Mouse (Mus musculus) yolk sac, embryonic 10.5 days (tissue): ENCODE measurements around the gene Cdh4.

ENCODE experiments used
- DNase-seq: peaks from one replicate; pipeline ENCODE4 v3.0.0-alpha.2; 2017; ENCODE audit warnings: low spot score

The Cdh4 gene

GRCm38 (mm10) chr2:179538535-179538934 lies 96.3 kb downstream of the Cdh4 start:
- no peak for DNase-seq

- DNase-seq = no peak
These were observed 97.5 kb downstream of the Cdh4 start for GRCm38 (mm10) chr2:179539532-179540245.

DNA sequence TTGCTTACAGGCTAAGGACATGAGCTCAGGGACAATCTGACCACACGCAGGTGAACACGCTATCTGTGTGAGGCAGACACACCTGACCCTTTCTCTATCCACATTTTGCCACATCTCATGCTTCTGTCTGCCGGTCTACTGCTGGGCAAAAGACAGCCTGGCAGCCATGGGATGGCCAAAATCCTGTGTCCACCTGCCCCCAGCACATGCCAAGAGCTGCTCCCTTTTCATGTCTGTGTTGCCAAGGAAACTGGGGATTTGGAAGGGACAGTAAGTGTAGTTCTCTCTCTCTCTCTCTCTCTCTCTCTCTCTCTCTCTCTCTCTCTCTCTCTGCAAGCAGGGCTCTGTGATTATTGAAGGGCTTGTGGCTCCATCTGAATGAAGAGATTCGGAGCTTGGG lies 98.9 kb downstream of the Cdh4 start:
- DNase-seq = no peak

DNA sequence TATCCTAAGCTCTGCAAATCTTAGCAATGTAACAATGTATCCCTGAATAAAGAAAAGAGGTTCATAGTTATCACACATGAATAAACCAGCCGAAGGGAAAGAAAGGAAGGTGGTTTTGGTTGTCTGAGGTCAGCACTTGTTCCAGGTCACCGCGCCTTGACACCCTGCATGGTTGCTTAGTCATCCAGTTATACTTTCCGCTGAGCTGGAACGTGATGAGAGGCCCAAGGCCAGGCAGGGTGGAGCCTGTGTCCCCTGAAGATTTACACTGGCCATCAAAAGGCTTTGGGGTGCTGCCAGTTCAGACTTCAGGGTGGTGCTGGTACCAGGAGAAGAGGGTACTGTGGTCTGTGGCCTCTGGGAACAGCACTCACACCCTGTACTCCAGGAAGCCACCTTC lies 105.4 kb downstream of the Cdh4 start:
- no peak for DNase-seq

- no peak for DNase-seq
These were observed 113.7 kb downstream of the Cdh4 start for GRCm38 (mm10) chr2:179555928-179556327.

DNA sequence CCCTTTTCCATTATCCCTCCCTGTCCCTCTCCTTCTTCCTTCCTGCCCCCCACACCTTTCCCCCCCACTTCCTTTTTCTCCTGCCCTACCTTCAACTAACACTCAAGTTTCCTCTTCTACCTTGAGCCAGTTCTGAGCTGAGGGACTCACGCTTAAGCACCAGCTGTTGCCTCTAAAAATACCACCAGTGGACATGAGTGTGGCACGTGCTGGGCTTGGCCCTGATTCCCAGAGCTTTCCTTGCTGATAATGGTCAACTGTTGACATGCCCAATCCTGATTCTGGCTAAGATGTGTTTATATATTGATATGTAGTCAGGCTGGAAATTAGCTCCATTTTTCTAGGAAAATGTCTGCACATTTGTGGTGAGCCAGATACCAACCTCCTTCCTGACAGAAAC lies 120.1 kb downstream of the Cdh4 start:
- DNase-seq = no peak

GRCm38 (mm10) chr2:179565611-179566010 lies 123.4 kb downstream of the Cdh4 start:
- no peak for DNase-seq

GRCm38 (mm10) chr2:179567886-179568285 lies 125.7 kb downstream of the Cdh4 start:
- no peak for DNase-seq

DNA sequence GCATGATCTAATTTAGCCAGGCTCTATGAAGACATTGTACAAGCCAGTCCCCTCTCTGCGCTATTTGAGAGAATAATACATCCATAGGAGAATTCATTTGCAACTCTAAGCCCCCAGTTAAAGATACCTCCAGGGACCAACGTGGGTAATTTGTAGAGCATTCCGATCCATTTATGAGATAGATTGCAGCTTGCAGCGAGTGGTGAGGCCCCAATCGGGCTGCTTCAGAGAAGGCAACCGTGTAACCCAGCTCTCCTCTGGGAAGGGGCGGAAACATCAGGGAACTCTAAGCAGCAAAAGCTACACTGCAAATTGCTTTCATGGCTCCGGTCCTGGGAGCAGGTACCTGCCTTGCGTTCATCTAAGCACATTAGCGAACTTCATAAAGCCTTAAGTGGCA lies 126.9 kb downstream of the Cdh4 start:
- DNase-seq = no peak

DNA sequence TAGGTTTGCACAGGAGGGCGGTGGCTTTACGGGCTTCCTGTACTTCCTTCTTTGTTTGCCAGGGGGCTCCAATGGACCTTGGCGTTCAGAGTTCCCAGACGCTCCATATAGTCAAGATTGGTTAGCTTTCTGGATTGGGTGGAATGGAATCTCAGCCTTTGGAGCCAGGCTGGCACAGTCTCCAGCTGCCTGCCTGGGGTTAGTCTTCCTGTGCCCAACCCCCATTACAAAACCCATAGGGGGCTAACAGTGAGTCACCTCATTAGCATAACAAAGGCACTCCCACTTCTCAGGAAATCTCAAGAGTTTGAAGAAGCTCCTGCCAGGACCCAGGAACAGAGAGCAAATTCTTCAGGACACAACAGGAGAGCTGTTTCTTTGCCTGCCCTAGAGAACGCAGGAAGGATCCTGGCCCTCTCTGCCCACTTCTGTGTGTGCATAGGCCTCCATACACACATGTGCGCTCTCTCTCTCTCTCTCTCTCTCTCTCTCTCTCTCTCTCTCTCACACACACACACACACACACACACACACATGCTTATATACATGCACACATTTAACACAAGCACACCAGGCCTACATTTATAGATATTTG lies 129.0 kb downstream of the Cdh4 start:
- no peak for DNase-seq

DNA sequence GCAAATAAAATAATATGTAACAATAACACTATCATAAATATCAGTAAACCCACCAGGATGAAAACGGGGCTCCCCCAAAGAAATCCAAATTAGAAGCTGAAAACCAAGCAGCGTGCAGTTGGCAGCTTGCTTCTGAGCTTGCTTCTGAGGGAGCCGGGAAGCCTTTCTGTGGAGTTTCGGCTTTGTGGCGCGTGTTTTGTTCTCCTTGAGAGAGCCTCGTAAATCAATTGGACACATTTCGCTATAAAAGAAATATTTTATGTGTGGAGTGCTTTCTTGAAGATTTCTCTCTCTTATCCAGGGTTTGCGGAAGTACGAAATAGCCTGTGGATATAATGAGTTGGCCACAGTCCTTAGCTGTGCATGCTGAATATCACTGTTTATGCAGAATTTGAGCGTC lies 131.1 kb downstream of the Cdh4 start:
- DNase-seq = no peak

- DNase-seq = no peak
These were observed 131.6 kb downstream of the Cdh4 start for GRCm38 (mm10) chr2:179573786-179574185.

DNA sequence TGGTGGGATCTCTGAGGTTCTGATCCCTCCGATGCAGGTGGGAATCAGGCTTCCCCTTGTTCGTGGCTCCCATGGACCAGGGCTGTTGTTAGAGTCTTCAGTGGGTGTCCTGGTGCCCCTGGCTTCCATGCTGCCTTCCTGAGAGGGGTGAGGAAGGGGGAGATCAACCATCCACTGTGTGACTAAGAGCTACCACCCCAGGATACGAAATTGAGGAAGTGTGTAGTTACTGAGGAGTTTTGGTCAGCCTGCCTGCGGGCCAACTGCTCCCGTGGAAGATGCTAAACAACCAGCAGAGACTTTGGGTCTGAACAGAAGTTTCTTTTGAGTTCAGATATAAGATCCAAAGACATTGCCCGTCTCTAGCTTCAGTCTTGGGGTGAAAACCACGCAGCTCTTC lies 133.4 kb downstream of the Cdh4 start:
- DNase-seq = no peak

GRCm38 (mm10) chr2:179576221-179576620 lies 134.0 kb downstream of the Cdh4 start:
- no peak for DNase-seq

DNA sequence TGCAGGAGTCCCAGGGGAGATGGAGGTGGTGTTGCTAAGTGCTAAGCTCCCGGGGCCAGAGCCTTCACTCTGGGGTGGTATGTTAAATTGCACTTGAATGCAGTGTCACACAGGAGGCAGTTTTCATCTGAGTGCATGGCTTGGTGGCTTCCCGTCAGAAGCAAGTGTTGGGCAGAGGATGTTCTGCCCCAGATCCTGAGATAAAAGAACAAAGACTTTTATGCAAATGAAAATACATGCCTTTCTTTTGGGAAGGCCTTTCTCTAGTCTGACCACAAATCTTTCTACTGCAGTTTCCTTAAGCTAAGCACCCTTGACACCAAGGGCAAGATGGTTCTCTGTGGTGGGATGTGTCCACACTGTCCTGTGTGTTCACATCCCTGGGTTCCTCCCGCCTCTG lies 136.1 kb downstream of the Cdh4 start:
- DNase-seq = no peak

GRCm38 (mm10) chr2:179578842-179579241 lies 136.6 kb downstream of the Cdh4 start:
- no peak for DNase-seq

DNA sequence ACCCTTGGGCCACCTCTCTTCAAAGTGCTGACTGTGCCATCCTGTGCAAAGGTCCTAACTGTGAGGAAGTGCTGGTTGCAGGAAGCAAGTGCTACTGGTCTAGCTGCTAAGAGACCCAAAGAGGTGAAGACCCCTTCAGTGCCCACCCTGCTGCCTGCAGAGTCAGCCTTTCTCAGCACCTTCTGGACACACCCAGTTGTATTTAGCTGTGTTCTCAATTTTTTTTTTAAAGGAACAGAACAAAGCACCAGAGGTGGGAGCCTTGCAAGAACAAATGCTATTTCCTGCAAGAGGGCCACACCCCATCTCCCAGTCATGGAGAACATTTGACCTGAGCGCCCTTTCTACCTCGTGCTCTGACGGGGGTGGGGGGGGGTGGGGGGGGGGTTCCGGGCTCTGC lies 138.2 kb downstream of the Cdh4 start:
- no peak for DNase-seq

GRCm38 (mm10) chr2:179581058-179581457 lies 138.8 kb downstream of the Cdh4 start:
- no peak for DNase-seq

DNA sequence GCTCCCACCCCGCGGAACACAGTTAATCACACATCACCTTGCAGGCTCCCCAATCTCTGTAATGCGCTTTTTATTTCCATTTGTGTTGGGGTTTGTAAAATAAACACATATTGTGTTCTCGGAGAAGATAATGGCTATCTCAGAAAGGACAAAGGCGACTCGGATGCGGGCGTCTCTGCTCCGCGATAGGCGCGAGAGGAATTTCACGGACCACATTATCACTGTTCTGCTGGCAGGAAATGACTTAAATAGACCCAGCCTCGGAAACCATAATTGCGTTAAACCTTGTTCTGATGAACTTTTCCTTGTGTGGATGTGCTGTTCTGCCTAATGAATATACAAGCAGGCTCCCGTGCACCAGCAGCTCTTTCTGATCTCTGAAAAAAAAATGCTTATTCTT lies 140.7 kb downstream of the Cdh4 start:
- no peak for DNase-seq

GRCm38 (mm10) chr2:179584672-179585071 lies 142.4 kb downstream of the Cdh4 start:
- no peak for DNase-seq

DNA sequence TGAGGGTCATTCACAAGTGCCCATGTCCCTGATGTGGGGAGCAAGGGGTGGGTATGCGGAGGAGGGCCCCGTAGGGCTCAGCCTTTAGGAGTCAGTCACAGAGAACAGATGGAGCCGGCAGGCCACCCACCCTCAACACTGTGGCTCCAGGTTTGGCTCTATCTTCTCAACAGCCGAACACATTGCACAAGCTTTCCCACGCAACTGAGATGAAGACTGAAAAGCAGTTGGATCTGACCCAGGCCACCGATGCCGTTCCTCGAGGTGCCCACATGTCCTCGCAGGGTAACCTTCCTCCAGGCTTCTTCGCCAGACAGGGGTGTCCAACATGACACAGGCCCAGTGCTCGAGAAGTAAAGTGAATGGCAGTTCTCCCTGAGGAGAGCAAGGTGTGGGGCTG lies 144.2 kb downstream of the Cdh4 start:
- no peak for DNase-seq

DNA sequence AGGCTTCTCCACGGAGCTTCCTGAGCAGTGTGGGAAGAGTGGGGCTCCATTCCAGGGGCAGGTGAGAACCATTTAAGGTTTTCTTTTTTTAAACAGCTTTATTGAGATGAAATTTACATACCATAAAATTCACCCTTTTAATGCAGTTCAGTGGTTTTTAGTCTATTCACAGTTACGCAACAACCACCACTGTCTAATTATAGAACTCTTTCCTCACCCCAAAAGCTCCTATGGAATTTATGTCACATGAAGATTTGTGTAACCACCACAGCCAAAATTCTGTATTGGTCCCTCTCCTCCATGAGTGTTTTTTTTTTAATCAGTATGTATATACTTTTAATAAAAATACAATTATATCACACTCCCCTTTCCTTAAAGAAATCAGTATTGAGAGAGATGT lies 144.8 kb downstream of the Cdh4 start:
- DNase-seq = no peak

GRCm38 (mm10) chr2:179591661-179592060 lies 149.4 kb downstream of the Cdh4 start:
- DNase-seq = no peak

- no peak for DNase-seq
These were observed 152.8 kb downstream of the Cdh4 start for GRCm38 (mm10) chr2:179595013-179595412.
